In the genomic region with DNA sequence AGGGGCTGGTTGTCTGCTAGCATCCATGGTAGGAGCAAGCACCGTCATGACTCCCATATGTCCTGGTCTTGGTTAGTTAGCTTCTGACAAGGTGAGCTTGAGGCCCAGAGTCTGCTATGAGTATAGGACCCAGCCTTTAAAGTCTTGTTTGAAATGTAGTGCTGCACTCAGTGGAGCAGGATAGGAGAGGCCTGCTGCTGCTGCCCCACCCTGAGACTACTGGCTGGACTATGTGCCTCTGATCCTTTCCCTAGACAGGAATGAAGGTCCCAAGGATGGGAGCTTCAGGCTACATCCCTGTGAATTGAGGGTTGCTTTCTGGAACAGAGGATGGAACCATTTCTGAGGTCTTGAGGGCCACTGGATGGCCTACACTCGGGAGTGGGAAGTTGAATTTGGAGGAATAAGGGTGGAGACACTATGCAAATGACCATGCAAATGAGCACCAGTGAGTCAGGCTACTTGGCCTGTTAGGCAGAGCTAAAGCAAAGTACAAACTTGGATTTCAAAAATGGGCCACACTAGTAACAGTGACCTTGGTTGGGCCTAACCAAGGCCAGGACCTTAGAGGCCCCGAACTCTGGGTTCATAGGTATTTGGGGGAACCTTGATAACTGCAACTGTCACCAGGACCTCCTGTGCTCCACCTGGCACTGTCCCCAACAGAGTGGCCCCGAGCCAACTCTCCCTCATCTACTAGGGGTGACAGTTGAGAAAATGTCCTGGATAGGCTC, we compare ENCODE assay signal across 8 mouse cellular contexts. TPM values are rescaled to one million over a fixed set of nuclear protein-coding genes. Genes with fewer than 3 reads are reported as not detected.
DNase-seq lines count a peak whose midpoint lies in the region; ATAC-seq and TF ChIP-seq lines count a peak whose summit lies in the region.

No protein-coding gene starts in this region.

- 72% methylated on average over 4 of the region's 4 CpGs for WGBS in embryonic facial prominence, embryonic 10.5 days
- 30% methylated on average over 4 of the region's 4 CpGs for WGBS in heart, embryonic 16.5 days
- 58% methylated on average over 4 of the region's 4 CpGs for WGBS in midbrain, embryonic 15.5 days

- peak overlapping the region; percentile 80 for H3K9ac ChIP-seq in heart, embryonic 16.5 days (ENCODE audit: low read length)
- no peak overlapping the region for H3K9ac ChIP-seq in midbrain, embryonic 15.5 days

- peak overlapping the region; percentile 77 for H3K4me2 ChIP-seq in heart, embryonic 16.5 days (ENCODE audit: low read depth, low read length)
- peak overlapping the region; percentile 28; the same call in 1 of the 2 replicates for H3K4me2 ChIP-seq in midbrain, embryonic 15.5 days

- peaks cover 95% of the 10 kb centered on the region for H3K36me3 ChIP-seq in G1E (replicated peaks)
- H3K36me3 ChIP-seq in embryonic facial prominence, embryonic 10.5 days (replicated peaks): peaks cover 4% of the 10 kb centered on the region; the same call in 1 of the 2 replicates
- H3K36me3 ChIP-seq in heart, embryonic 16.5 days (ENCODE audit: control insufficient read depth, insufficient read depth): no peaks in the 10 kb centered on the region
- no peaks in the 10 kb centered on the region for H3K36me3 ChIP-seq in midbrain, embryonic 15.5 days (replicated peaks)

- H3K27me3 ChIP-seq in G1E (ENCODE audit: insufficient read depth, low read length): no peaks in the 10 kb centered on the region
- H3K27me3 ChIP-seq in embryonic facial prominence, embryonic 10.5 days (replicated peaks; ENCODE audit: low read depth, poor library complexity, severe bottlenecking): no peaks in the 10 kb centered on the region
- no peaks in the 10 kb centered on the region for H3K27me3 ChIP-seq in heart, embryonic 16.5 days (ENCODE audit: control insufficient read depth, insufficient read depth, low read length)
- H3K27me3 ChIP-seq in midbrain, embryonic 15.5 days (replicated peaks): no peaks in the 10 kb centered on the region

- peaks cover 95% of the 10 kb centered on the region for H3K4me1 ChIP-seq in G1E (ENCODE audit: insufficient read depth, low read depth, low read length)
- peaks cover 87% of the 10 kb centered on the region for H3K4me1 ChIP-seq in embryonic facial prominence, embryonic 10.5 days
- peaks cover 84% of the 10 kb centered on the region for H3K4me1 ChIP-seq in heart, embryonic 16.5 days (ENCODE audit: control insufficient read depth, insufficient read depth, low read length)
- H3K4me1 ChIP-seq in midbrain, embryonic 15.5 days: peaks cover 97% of the 10 kb centered on the region

- peak; percentile 42 for DNase-seq in 3134 (ENCODE audit: extremely low read depth, insufficient read length, low spot score)
- DNase-seq in G1E (ENCODE audit: low spot score): no peak
- DNase-seq in embryonic facial prominence, embryonic 10.5 days (ENCODE audit: low spot score): no peak
- DNase-seq in kidney, postnatal 25 days: peak; percentile 71 to 76
- DNase-seq in embryo, embryonic 10.5 days (ENCODE audit: low spot score): no peak
- DNase-seq in thymus, postnatal 10 days (ENCODE audit: low spot score in 2 of 2): no peak

- no peak for TF ChIP-seq CTCF in G1E (IDR thresholded peaks at IDR 0.05; ENCODE audit: low read depth, low read length)

- H3K27ac ChIP-seq in embryonic facial prominence, embryonic 10.5 days (replicated peaks): peak overlapping the region; percentile 63
- H3K27ac ChIP-seq in heart, embryonic 16.5 days (ENCODE audit: low read length): peak overlapping the region; percentile 100
- H3K27ac ChIP-seq in midbrain, embryonic 15.5 days: peak overlapping the region; percentile 82

- no peak for ATAC-seq in G1E (ENCODE audit: extremely low read depth, insufficient number of reproducible peaks, low FRiP score, poor library complexity, severe bottlenecking)
- peak; percentile 70; the same call in 1 of the 2 replicates for ATAC-seq in heart, embryonic 16.5 days (replicated peaks; ENCODE audit: extremely low read depth, insufficient read depth, low FRiP score)
- ATAC-seq in midbrain, embryonic 15.5 days (replicated peaks): no peak

- peak overlapping the region; percentile 54; the same call in 1 of the 2 replicates for H3K4me3 ChIP-seq in G1E (ENCODE audit: low read depth, low read length)
- H3K4me3 ChIP-seq in embryonic facial prominence, embryonic 10.5 days: peak overlapping the region; percentile 33; the same call in 1 of the 2 replicates
- peak overlapping the region; percentile 45 for H3K4me3 ChIP-seq in heart, embryonic 16.5 days (ENCODE audit: low read length)
- no peak overlapping the region for H3K4me3 ChIP-seq in midbrain, embryonic 15.5 days

- H3K9me3 ChIP-seq in G1E (replicated peaks): no peaks in the 10 kb centered on the region
- no peaks in the 10 kb centered on the region for H3K9me3 ChIP-seq in embryonic facial prominence, embryonic 10.5 days
- no peaks in the 10 kb centered on the region for H3K9me3 ChIP-seq in heart, embryonic 16.5 days (replicated peaks; ENCODE audit: control insufficient read depth, low read length)
- H3K9me3 ChIP-seq in midbrain, embryonic 15.5 days: no peaks in the 10 kb centered on the region

RNA-seq across cellular contexts. Expression of gene Mef2d, which starts 6.8 kb away (rescaled TPM):
- total RNA-seq in G1E (2014; fragmentation: Nextera tagmentation): 125 and 128 TPM in 2 replicates
- total RNA-seq in G1E (2017): 15.4 and 17.0 TPM in 2 replicates
- polyA plus RNA-seq in G1E (2012): 133 and 141 TPM in 2 replicates
- 11.1 and 12.1 TPM in 2 replicates for polyA plus RNA-seq in embryonic facial prominence, embryonic 10.5 days (2016; fragmentation: Nextera tagmentation; extraction: Ambion mirVana)
- 40.5 and 44.7 TPM in 2 replicates for polyA plus RNA-seq in heart, embryonic 16.5 days (2015; fragmentation: Nextera tagmentation; extraction: Ambion mirVana)
- 23.2 and 25.3 TPM in 2 replicates for polyA plus RNA-seq in midbrain, embryonic 15.5 days (2015; fragmentation: Nextera tagmentation; extraction: Ambion mirVana)

Comparison
In these comparisons a context has a peak if more than half of its experiments do, and no peak if none do; other contexts are left out.
1. DNase-seq: peak in 3134 (single experiment) and kidney, postnatal 25 days (2 of 2); none in G1E (single experiment), embryonic facial prominence, embryonic 10.5 days (single experiment), embryo, embryonic 10.5 days (single experiment) and thymus, postnatal 10 days (0 of 2).
2. Peak in every context shown above with its lines, with median percentiles within 50 percentile points of each other: H3K27ac ChIP-seq.